Mouse (Mus musculus) kidney, adult 2 months (tissue): ENCODE measurements around the gene Adgb. TPM values are rescaled to one million over a fixed set of nuclear protein-coding genes. Genes with fewer than 3 reads are reported as not detected.
A peak's percentile ranks its signal among the peaks of the same experiment; 100 is the strongest.

ENCODE experiments used
- DNase-seq: peaks from one replicate; pipeline ENCODE4 v3.0.0; 2021
- H3K27ac ChIP-seq: fragments of 200-500 bp; 2 replicates; pipeline ENCODE4 v1.5.1; 2012; ENCODE audit warnings: low read depth, low read length, control low read depth, inconsistent platforms; ENCODE audit not compliant: insufficient read depth
- H3K27me3 ChIP-seq: fragments of 200-500 bp; replicated peaks from 2 replicates; pipeline ENCODE4 v1.6.1; 2012; ENCODE audit warnings: mild to moderate bottlenecking, moderate library complexity, low read length, inconsistent platforms; ENCODE audit not compliant: control insufficient read depth, insufficient read depth
- H3K36me3 ChIP-seq: fragments of 200-500 bp; 2 replicates; pipeline ENCODE4 v1.6.1; 2012; ENCODE audit warnings: mild to moderate bottlenecking, moderate library complexity, low read length, inconsistent platforms; ENCODE audit not compliant: control insufficient read depth, insufficient read depth
- H3K4me1 ChIP-seq: fragments of 200-500 bp; 2 replicates; pipeline ENCODE4 v1.6.1; 2011; ENCODE audit warnings: low read length; ENCODE audit not compliant: control insufficient read depth, insufficient read depth
- H3K4me3 ChIP-seq: fragments of 200-500 bp; 2 replicates; pipeline ENCODE4 v1.5.1; 2011; ENCODE audit warnings: mild to moderate bottlenecking, low read depth, low read length, control low read depth; ENCODE audit not compliant: insufficient read depth
- CTCF ChIP-seq: fragments of 200-500 bp; conservative IDR thresholded peaks from 2 replicates; pipeline ENCODE4 v1.5.1; 2011; ENCODE audit warnings: low read depth, mild to moderate bottlenecking, control low read depth, low read length, moderate library complexity, mixed read lengths; ENCODE audit not compliant: insufficient read depth, insufficient read length
- POLR2A ChIP-seq: fragments of 200-500 bp; IDR thresholded peaks from one replicate; pipeline ENCODE4 v1.6.1; 2011; ENCODE audit warnings: low read depth, low read length, control low read depth
- WGBS: fragments of 180-500 bp; shearing (Covaris S2); methylation state at CpG from one replicate; pipeline ENCODE4 v1.1.7; 2018; 5-methylcytosine and 5-hydroxymethylcytosine counted together
- polyA plus RNA-seq: library from polyadenylated mRNA; depleted of rRNA; stranded (reverse); fragments of >200 nt; gene quantifications from 2 replicates; pipeline ENCODE4 v1.2.3, GENCODE M21; 2012

The Adgb gene
- polyA plus RNA-seq, 1 experiment: 0.09 TPM

- no peaks in the 10 kb centered on the region for H3K36me3 ChIP-seq
- no peak overlapping the region for H3K4me3 ChIP-seq
- no peak for TF ChIP-seq CTCF
- no peak for TF ChIP-seq POLR2A
- no peak for DNase-seq
- WGBS: 73% methylated on average over 3 of the region's 3 CpGs
- no peaks in the 10 kb centered on the region for H3K27me3 ChIP-seq
- no peaks in the 10 kb centered on the region for H3K4me1 ChIP-seq
- H3K27ac ChIP-seq: no peak overlapping the region
Measured at GRCm38 (mm10) chr10:10352184-10352583, 119.9 kb downstream of the Adgb start.

DNA sequence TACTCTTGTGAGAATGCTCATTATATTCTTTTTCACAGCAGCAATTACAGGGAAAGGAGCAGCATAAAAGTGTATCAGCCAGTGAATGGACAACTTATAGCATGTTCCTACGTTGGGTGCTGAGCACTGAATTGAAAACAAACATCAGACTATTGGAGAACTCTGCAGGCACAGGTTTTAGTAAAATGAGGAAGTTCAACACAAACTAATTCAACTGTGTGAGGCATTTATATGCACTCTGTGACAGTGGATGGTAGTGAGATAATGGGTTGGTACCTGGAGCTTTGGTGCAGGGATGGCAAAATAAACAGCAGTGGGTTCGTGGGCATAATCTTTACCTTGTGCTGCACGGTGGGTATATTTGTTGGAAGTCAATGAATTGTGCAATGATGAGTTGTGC, 121.6 kb downstream of the Adgb start:
- 88% methylated on average over 3 of the region's 3 CpGs for WGBS
- Histone ChIP-seq H3K27ac (no peak overlapping the region), H3K4me3 (no peak overlapping the region), H3K27me3 (no peaks in the 10 kb centered on the region), H3K4me1 (no peaks in the 10 kb centered on the region), H3K36me3 (no peaks in the 10 kb centered on the region)
- TF ChIP-seq POLR2A: no peak
- DNase-seq: no peak

GRCm38 (mm10) chr10:10343930-10344329, 128.2 kb downstream of the Adgb start:
- WGBS: 38% methylated on average over 3 of the region's 3 CpGs
- 0 out of 2 replicates have a peak, but pooled peaks cover 2% of the 10 kb centered on the region for H3K4me1 ChIP-seq
- H3K4me3 ChIP-seq: no peak overlapping the region
- DNase-seq: peak; percentile 73
- no peak for TF ChIP-seq CTCF
- no peaks in the 10 kb centered on the region for H3K27me3 ChIP-seq
- H3K27ac ChIP-seq: no peak overlapping the region
- no peaks in the 10 kb centered on the region for H3K36me3 ChIP-seq

DNA sequence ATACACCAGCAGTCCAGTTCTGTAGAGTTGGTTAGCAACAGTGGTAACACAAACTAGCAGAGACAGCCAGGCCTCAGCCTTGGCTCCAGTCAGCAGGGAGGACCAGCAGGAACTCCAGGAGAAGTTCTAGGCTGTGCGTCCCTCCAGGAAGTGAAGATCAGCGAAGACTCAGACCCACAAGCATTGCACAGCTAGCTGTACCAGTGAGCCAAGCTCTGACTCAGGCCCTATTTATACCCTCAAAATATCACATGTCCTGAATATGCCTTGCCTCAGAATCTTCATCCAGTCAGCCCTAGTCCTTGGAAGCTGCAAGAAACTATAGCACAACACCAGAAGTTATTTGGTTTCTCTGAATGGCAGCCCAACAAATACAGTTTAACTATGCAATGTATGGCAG, 146.6 kb downstream of the Adgb start:
- H3K4me1 ChIP-seq: peaks cover 2% of the 10 kb centered on the region; the same call in 1 of the 2 replicates
- H3K4me3 ChIP-seq: no peak overlapping the region
- TF ChIP-seq POLR2A (no peak), CTCF (no peak)
- H3K27ac ChIP-seq: no peak overlapping the region
- H3K36me3 ChIP-seq: no peaks in the 10 kb centered on the region
- WGBS: 76% methylated on average over 2 of the region's 2 CpGs
- DNase-seq: no peak
- no peaks in the 10 kb centered on the region for H3K27me3 ChIP-seq

GRCm38 (mm10) chr10:10322961-10323360, 149.2 kb downstream of the Adgb start:
- Histone ChIP-seq H3K36me3 (no peaks in the 10 kb centered on the region), H3K4me1 (peaks cover 2% of the 10 kb centered on the region; the same call in 1 of the 2 replicates), H3K27ac (no peak overlapping the region), H3K27me3 (no peaks in the 10 kb centered on the region), H3K4me3 (no peak overlapping the region)
- TF ChIP-seq POLR2A: no peak
- no peak for TF ChIP-seq CTCF
- no peak for DNase-seq
- WGBS: 87% methylated on average over 11 of the region's 11 CpGs

- 6% methylated on average over 20 of the region's 20 CpGs for WGBS
- Histone ChIP-seq H3K36me3 (no peaks in the 10 kb centered on the region), H3K27me3 (no peaks in the 10 kb centered on the region), H3K4me3 (peak overlapping the region; percentile 18; the same call in 1 of the 2 replicates), H3K4me1 (peaks cover 2% of the 10 kb centered on the region; the same call in 1 of the 2 replicates), H3K27ac (no peak overlapping the region)
- TF ChIP-seq POLR2A: no peak
- peak; percentile 93 for TF ChIP-seq CTCF
- DNase-seq: peak; percentile 87
Measured at GRCm38 (mm10) chr10:10321119-10321781, 150.9 kb downstream of the Adgb start.

- peaks cover 2% of the 10 kb centered on the region; the same call in 1 of the 2 replicates for H3K4me1 ChIP-seq
- H3K27me3 ChIP-seq: no peaks in the 10 kb centered on the region
- no peaks in the 10 kb centered on the region for H3K36me3 ChIP-seq
- H3K4me3 ChIP-seq: peak overlapping the region; percentile 18; the same call in 1 of the 2 replicates
- WGBS: 67% methylated on average over 10 of the region's 10 CpGs
- DNase-seq: no peak
- H3K27ac ChIP-seq: no peak overlapping the region
- TF ChIP-seq CTCF (no peak), POLR2A (no peak)
Measured at GRCm38 (mm10) chr10:10320364-10321083, 151.6 kb downstream of the Adgb start.
